Mouse (Mus musculus) heart, adult 8-10 months (tissue): Measurements from ENCODE around the gene 4930402F06Rik. TPM values are rescaled to one million over a fixed set of nuclear protein-coding genes. Genes with fewer than 3 reads are reported as not detected.

Experiments used
- DNase-seq: peaks from one replicate; pipeline ENCODE4 v3.0.0; 2022; ENCODE audit warnings: low spot score
- total RNA-seq, 4 experiments: library from RNA; stranded (reverse); gene quantifications; 2 replicates each; pipeline ENCODE4 v1.2.4; 2022

4930402F06Rik gene
- total RNA-seq = not detected

- DNase-seq = no peak
Observed at GRCm38 (mm10) chr2:35397096-35397495, at the start of gene 4930402F06Rik. Gene 4930402F06Rik (minus strand): TSS chr2:35397175.

- DNase-seq = no peak
Observed at GRCm38 (mm10) chr2:35446300-35446699, 49.3 kb upstream of the 4930402F06Rik start.

- no peak for DNase-seq
Observed at GRCm38 (mm10) chr2:35445610-35446009, 48.6 kb upstream of the 4930402F06Rik start.

- DNase-seq = no peak
Observed at GRCm38 (mm10) chr2:35444764-35445262, 47.8 kb upstream of the 4930402F06Rik start.

- no peak for DNase-seq
Observed at GRCm38 (mm10) chr2:35443981-35444763, 47.2 kb upstream of the 4930402F06Rik start.

- no peak for DNase-seq
Observed at GRCm38 (mm10) chr2:35443325-35443724, 46.4 kb upstream of the 4930402F06Rik start.

- no peak for DNase-seq
Observed at GRCm38 (mm10) chr2:35442079-35442478, 45.1 kb upstream of the 4930402F06Rik start.

- DNase-seq = no peak
Observed at GRCm38 (mm10) chr2:35441419-35441818, 44.4 kb upstream of the 4930402F06Rik start.

- DNase-seq = no peak
Observed at GRCm38 (mm10) chr2:35440480-35440879, 43.5 kb upstream of the 4930402F06Rik start.

GRCm38 (mm10) chr2:35437796-35438195 lies 40.8 kb upstream of the 4930402F06Rik start:
- DNase-seq = no peak

GRCm38 (mm10) chr2:35434576-35435123 lies 37.7 kb upstream of the 4930402F06Rik start:
- DNase-seq = no peak

- DNase-seq = peak; percentile 72
Observed at GRCm38 (mm10) chr2:35433428-35433827, 36.5 kb upstream of the 4930402F06Rik start.

- DNase-seq = peak; percentile 72
Observed at GRCm38 (mm10) chr2:35432472-35432871, 35.5 kb upstream of the 4930402F06Rik start.

GRCm38 (mm10) chr2:35432011-35432410 lies 35.0 kb upstream of the 4930402F06Rik start:
- DNase-seq = no peak

- DNase-seq = no peak
Observed at GRCm38 (mm10) chr2:35430806-35431205, 33.8 kb upstream of the 4930402F06Rik start.

- no peak for DNase-seq
Observed at GRCm38 (mm10) chr2:35428615-35429300, 31.8 kb upstream of the 4930402F06Rik start.

- peak; percentile 86 for DNase-seq
Observed at GRCm38 (mm10) chr2:35427559-35427958, 30.6 kb upstream of the 4930402F06Rik start.

GRCm38 (mm10) chr2:35423711-35424339 lies 26.9 kb upstream of the 4930402F06Rik start:
- DNase-seq = no peak

GRCm38 (mm10) chr2:35422384-35422783 lies 25.4 kb upstream of the 4930402F06Rik start:
- no peak for DNase-seq

- no peak for DNase-seq
Observed at GRCm38 (mm10) chr2:35420681-35421080, 23.7 kb upstream of the 4930402F06Rik start.

- DNase-seq = no peak
Observed at GRCm38 (mm10) chr2:35419671-35420070, 22.7 kb upstream of the 4930402F06Rik start.

GRCm38 (mm10) chr2:35419243-35419642 lies 22.3 kb upstream of the 4930402F06Rik start:
- DNase-seq = no peak
